Mouse (Mus musculus) heart, embryonic 13.5 days (tissue): Measurements from ENCODE around the gene Pou2f1. TPM values are rescaled to one million over a fixed set of nuclear protein-coding genes. Genes with fewer than 3 reads are reported as not detected.

Experiments
- ATAC-seq: fragments of 200-750 bp; cut with Nextera tagmentation; 2 replicates; pipeline ENCODE4 v1.8.0; 2017; ENCODE audit warnings: moderate TSS enrichment; ENCODE audit not compliant: insufficient number of reproducible peaks, low FRiP score, low TSS enrichment; ENCODE audit errors: extremely low read depth
- H3K27ac ChIP-seq: fragments of 300-500 bp; sonication (generic); replicated peaks from 2 replicates; pipeline ENCODE4 v1.5.1; 2015; ENCODE audit warnings: moderate library complexity, mild to moderate bottlenecking, inconsistent platforms
- H3K27me3 ChIP-seq: fragments of 300-500 bp; sonication (generic); replicated peaks from 2 replicates; pipeline ENCODE4 v1.6.1; 2015; ENCODE audit warnings: mild to moderate bottlenecking, inconsistent platforms
- H3K36me3 ChIP-seq: fragments of 300-500 bp; sonication (generic); 2 replicates; pipeline ENCODE4 v1.6.1; 2015; ENCODE audit warnings: mild to moderate bottlenecking, inconsistent platforms
- H3K4me1 ChIP-seq: fragments of 300-500 bp; sonication (generic); 2 replicates; pipeline ENCODE4 v1.6.1; 2015; ENCODE audit warnings: inconsistent platforms
- H3K4me2 ChIP-seq: fragments of 300-500 bp; sonication (generic); 2 replicates; pipeline ENCODE4 v1.6.1; 2015; ENCODE audit warnings: inconsistent platforms, mild to moderate bottlenecking, moderate library complexity
- H3K4me3 ChIP-seq: fragments of 300-500 bp; sonication (generic); 2 replicates; pipeline ENCODE4 v1.5.1; 2015; ENCODE audit warnings: moderate library complexity, mild to moderate bottlenecking, inconsistent platforms
- H3K9ac ChIP-seq: fragments of 300-500 bp; sonication (generic); 2 replicates; pipeline ENCODE4 v1.6.1; 2015; ENCODE audit warnings: inconsistent platforms, mild to moderate bottlenecking, moderate library complexity
- H3K9me3 ChIP-seq: fragments of 300-500 bp; sonication (generic); 2 replicates; pipeline ENCODE4 v1.6.1; 2016; ENCODE audit warnings: inconsistent platforms
- WGBS: fragments of 180-500 bp; shearing (Covaris S2); methylation state at CpG from one replicate; pipeline ENCODE4 v1.1.7; 2015; ENCODE audit warnings: mixed read lengths; 5-methylcytosine and 5-hydroxymethylcytosine counted together
- polyA plus RNA-seq: library from polyadenylated mRNA; unstranded; fragments of >200 nt; fragmentation: Nextera tagmentation; extraction: Ambion mirVana; gene quantifications from 2 replicates; pipeline ENCODE4 v1.2.1, GENCODE M21; 2015

Gene Pou2f1
- polyA plus RNA-seq, 1 experiment from 2014 or later: 9.3 TPM

GRCm38 (mm10) chr1:165836461-165836860 lies 166.0 kb downstream of the Pou2f1 start:
- Histone ChIP-seq H3K4me2 (peak overlapping the region; percentile 6; the same call in 1 of the 2 replicates), H3K4me1 (peaks cover 34% of the 10 kb centered on the region), H3K27me3 (peaks cover 53% of the 10 kb centered on the region), H3K4me3 (no peak overlapping the region), H3K9me3 (no peaks in the 10 kb centered on the region), H3K9ac (no peak overlapping the region), H3K27ac (no peak overlapping the region), H3K36me3 (no peaks in the 10 kb centered on the region)
- no peak for ATAC-seq
- 8% methylated on average over 6 of the region's 6 CpGs for WGBS

- Histone ChIP-seq H3K4me1 (peaks cover 26% of the 10 kb centered on the region), H3K27ac (no peak overlapping the region), H3K27me3 (peaks cover 34% of the 10 kb centered on the region), H3K4me3 (no peak overlapping the region), H3K36me3 (no peaks in the 10 kb centered on the region), H3K4me2 (peak overlapping the region; percentile 43; the same call in 1 of the 2 replicates), H3K9ac (no peak overlapping the region), H3K9me3 (no peaks in the 10 kb centered on the region)
- WGBS: 54% methylated on average over 12 of the region's 12 CpGs
- no peak for ATAC-seq
These were observed 167.9 kb downstream of the Pou2f1 start for GRCm38 (mm10) chr1:165834633-165834975.

- WGBS: 39% methylated on average over 17 of the region's 17 CpGs
- Histone ChIP-seq H3K4me2 (peak overlapping the region; percentile 43), H3K27ac (no peak overlapping the region)
These were observed 168.4 kb downstream of the Pou2f1 start for GRCm38 (mm10) chr1:165833910-165834632.

GRCm38 (mm10) chr1:165833244-165833643 lies 169.2 kb downstream of the Pou2f1 start:
- Histone ChIP-seq H3K9ac (no peak overlapping the region), H3K36me3 (no peaks in the 10 kb centered on the region), H3K9me3 (no peaks in the 10 kb centered on the region), H3K4me2 (no peak overlapping the region), H3K4me3 (no peak overlapping the region), H3K27me3 (peaks cover 23% of the 10 kb centered on the region), H3K4me1 (peaks cover 26% of the 10 kb centered on the region), H3K27ac (no peak overlapping the region)
- WGBS: 28% methylated on average over 4 of the region's 4 CpGs
- ATAC-seq: no peak

More at GRCm38 (mm10) chr1:165833910-165834632, 168.4 kb downstream of the Pou2f1 start:
- no peak for ATAC-seq
- H3K4me1 ChIP-seq: peaks cover 26% of the 10 kb centered on the region
- peaks cover 29% of the 10 kb centered on the region for H3K27me3 ChIP-seq
- no peak overlapping the region for H3K4me3 ChIP-seq
- no peak overlapping the region for H3K9ac ChIP-seq
- H3K9me3 ChIP-seq: no peaks in the 10 kb centered on the region
- no peaks in the 10 kb centered on the region for H3K36me3 ChIP-seq

- H3K27ac ChIP-seq: no peak overlapping the region
- no peak overlapping the region for H3K4me3 ChIP-seq
- no peaks in the 10 kb centered on the region; the same call in 1 of the 2 replicates for H3K27me3 ChIP-seq
- H3K9me3 ChIP-seq: no peaks in the 10 kb centered on the region
- H3K9ac ChIP-seq: no peak overlapping the region
- H3K4me2 ChIP-seq: no peak overlapping the region
- ATAC-seq: no peak
- 70% methylated on average over 5 of the region's 5 CpGs for WGBS
- H3K36me3 ChIP-seq: no peaks in the 10 kb centered on the region
- 0 out of 2 replicates have a peak, but pooled peaks cover 4% of the 10 kb centered on the region for H3K4me1 ChIP-seq
These were observed 172.6 kb downstream of the Pou2f1 start for GRCm38 (mm10) chr1:165829890-165830289.

GRCm38 (mm10) chr1:165828615-165829014 lies 173.9 kb downstream of the Pou2f1 start:
- Histone ChIP-seq H3K9me3 (no peaks in the 10 kb centered on the region), H3K4me1 (no peaks in the 10 kb centered on the region), H3K27me3 (no peaks in the 10 kb centered on the region; the same call in 1 of the 2 replicates), H3K4me2 (no peak overlapping the region), H3K27ac (no peak overlapping the region), H3K9ac (no peak overlapping the region), H3K36me3 (no peaks in the 10 kb centered on the region), H3K4me3 (no peak overlapping the region)
- no peak for ATAC-seq
- 84% methylated on average over 6 of the region's 6 CpGs for WGBS

- Histone ChIP-seq H3K27ac (no peak overlapping the region), H3K4me2 (no peak overlapping the region), H3K9me3 (no peaks in the 10 kb centered on the region), H3K4me1 (no peaks in the 10 kb centered on the region), H3K4me3 (no peak overlapping the region), H3K27me3 (no peaks in the 10 kb centered on the region; the same call in 1 of the 2 replicates), H3K9ac (no peak overlapping the region), H3K36me3 (no peaks in the 10 kb centered on the region)
- ATAC-seq: no peak
- WGBS: 78% methylated on average over 5 of the region's 5 CpGs
These were observed 174.3 kb downstream of the Pou2f1 start for GRCm38 (mm10) chr1:165828173-165828572.

- Histone ChIP-seq H3K4me1 (peaks cover 27% of the 10 kb centered on the region), H3K27ac (no peak overlapping the region), H3K9ac (no peak overlapping the region), H3K36me3 (no peaks in the 10 kb centered on the region), H3K4me3 (no peak overlapping the region), H3K9me3 (no peaks in the 10 kb centered on the region), H3K4me2 (no peak overlapping the region), H3K27me3 (peaks cover 14% of the 10 kb centered on the region)
- no peak for ATAC-seq
- 77% methylated on average over 2 of the region's 2 CpGs for WGBS
These were observed 180.4 kb downstream of the Pou2f1 start for GRCm38 (mm10) chr1:165822031-165822430.

- H3K27ac ChIP-seq: no peak overlapping the region
- no peak overlapping the region for H3K4me3 ChIP-seq
- no peaks in the 10 kb centered on the region for H3K9me3 ChIP-seq
- H3K9ac ChIP-seq: no peak overlapping the region
- peaks cover 40% of the 10 kb centered on the region for H3K4me1 ChIP-seq
- H3K27me3 ChIP-seq: peaks cover 32% of the 10 kb centered on the region
- H3K4me2 ChIP-seq: no peak overlapping the region
- ATAC-seq: no peak
- 74% methylated on average over 4 of the region's 4 CpGs for WGBS
- no peaks in the 10 kb centered on the region for H3K36me3 ChIP-seq
These were observed 183.3 kb downstream of the Pou2f1 start for GRCm38 (mm10) chr1:165819147-165819546.

- Histone ChIP-seq H3K4me2 (peak overlapping the region; percentile 36), H3K4me3 (no peak overlapping the region), H3K9ac (no peak overlapping the region), H3K36me3 (no peaks in the 10 kb centered on the region), H3K4me1 (peaks cover 45% of the 10 kb centered on the region), H3K27me3 (peaks cover 36% of the 10 kb centered on the region), H3K9me3 (no peaks in the 10 kb centered on the region), H3K27ac (no peak overlapping the region)
- WGBS: 25% methylated on average over 8 of the region's 8 CpGs
- ATAC-seq: no peak
These were observed 184.2 kb downstream of the Pou2f1 start for GRCm38 (mm10) chr1:165818145-165818860.

GRCm38 (mm10) chr1:165817264-165817663 lies 185.2 kb downstream of the Pou2f1 start:
- Histone ChIP-seq H3K36me3 (no peaks in the 10 kb centered on the region), H3K9me3 (no peaks in the 10 kb centered on the region), H3K9ac (no peak overlapping the region), H3K27me3 (peaks cover 41% of the 10 kb centered on the region), H3K4me2 (no peak overlapping the region), H3K4me3 (no peak overlapping the region), H3K4me1 (peaks cover 45% of the 10 kb centered on the region), H3K27ac (no peak overlapping the region)
- no peak for ATAC-seq
- WGBS: 54% methylated on average over 9 of the region's 9 CpGs
